Mouse (Mus musculus): ENCODE measurements around the gene Pcsk5. TPM values are rescaled to one million over a fixed set of nuclear protein-coding genes. Genes with fewer than 3 reads are reported as not detected.

Gene Pcsk5
- polyA plus RNA-seq, 1 experiment from 2014 or later: 7.9 TPM

- H3K9ac ChIP-seq (replicated peaks; ENCODE audit: low read length): no peak overlapping the region
These were observed 187.5 kb downstream of the Pcsk5 start for GRCm38 (mm10) chr19:17649967-17650366.

GRCm38 (mm10) chr19:17643128-17643797 is 194.2 kb downstream of the Pcsk5 start:
- ATAC-seq (ENCODE audit: low FRiP score, low TSS enrichment) (no peak; the same call in 1 of the 2 replicates), DNase-seq (peak; percentile 40)
- Histone ChIP-seq H3K4me1 (ENCODE audit: control insufficient read depth, insufficient read depth, low read length) (no peaks in the 10 kb centered on the region), H3K4me3 (replicated peaks; ENCODE audit: low read depth, low read length) (no peak overlapping the region), H3K9ac (replicated peaks; ENCODE audit: low read length) (no peak overlapping the region), H3K36me3 (ENCODE audit: control insufficient read depth, insufficient read depth, low read length) (no peaks in the 10 kb centered on the region), H3K4me2 (ENCODE audit: low read length) (no peak overlapping the region), H3K9me3 (ENCODE audit: control insufficient read depth, low read length) (no peaks in the 10 kb centered on the region), H3K27ac (replicated peaks; ENCODE audit: low read depth, low read length) (no peak overlapping the region), H3K27me3 (ENCODE audit: control insufficient read depth, insufficient read depth, low read length) (no peaks in the 10 kb centered on the region)
- whole genome bisulfite sequencing: 57% methylated on average over 3 of the region's 3 CpGs

More at GRCm38 (mm10) chr19:17649967-17650366, 187.5 kb downstream of the Pcsk5 start:
- Histone ChIP-seq H3K27me3 (ENCODE audit: control insufficient read depth, insufficient read depth, low read length) (no peaks in the 10 kb centered on the region), H3K9me3 (ENCODE audit: control insufficient read depth, low read length) (no peaks in the 10 kb centered on the region), H3K4me1 (ENCODE audit: control insufficient read depth, insufficient read depth, low read length) (no peaks in the 10 kb centered on the region), H3K36me3 (ENCODE audit: control insufficient read depth, insufficient read depth, low read length) (no peaks in the 10 kb centered on the region), H3K4me3 (replicated peaks; ENCODE audit: low read depth, low read length) (no peak overlapping the region), H3K27ac (replicated peaks; ENCODE audit: low read depth, low read length) (no peak overlapping the region), H3K4me2 (ENCODE audit: low read length) (no peak overlapping the region)
- DNase-seq: no peak
- ATAC-seq (ENCODE audit: low FRiP score, low TSS enrichment): no peak
- 92% methylated on average over 3 of the region's 3 CpGs for WGBS

- no peak for DNase-seq
- no peak overlapping the region for H3K27ac ChIP-seq (replicated peaks; ENCODE audit: low read depth, low read length)
- WGBS: 89% methylated on average over 6 of the region's 6 CpGs
- H3K4me2 ChIP-seq (ENCODE audit: low read length): no peak overlapping the region
- H3K4me3 ChIP-seq (replicated peaks; ENCODE audit: low read depth, low read length): no peak overlapping the region
- H3K9me3 ChIP-seq (ENCODE audit: control insufficient read depth, low read length): no peaks in the 10 kb centered on the region
- H3K9ac ChIP-seq (replicated peaks; ENCODE audit: low read length): no peak overlapping the region
- ATAC-seq (ENCODE audit: low FRiP score, low TSS enrichment): no peak
- H3K27me3 ChIP-seq (ENCODE audit: control insufficient read depth, insufficient read depth, low read length): no peaks in the 10 kb centered on the region
- H3K4me1 ChIP-seq (ENCODE audit: control insufficient read depth, insufficient read depth, low read length): no peaks in the 10 kb centered on the region
- no peaks in the 10 kb centered on the region for H3K36me3 ChIP-seq (ENCODE audit: control insufficient read depth, insufficient read depth, low read length)
These were observed 201.4 kb downstream of the Pcsk5 start for GRCm38 (mm10) chr19:17635984-17636383.

GRCm38 (mm10) chr19:17615646-17616045 is 221.8 kb downstream of the Pcsk5 start:
- Histone ChIP-seq H3K27me3 (ENCODE audit: control insufficient read depth, insufficient read depth, low read length) (no peaks in the 10 kb centered on the region), H3K36me3 (ENCODE audit: control insufficient read depth, insufficient read depth, low read length) (no peaks in the 10 kb centered on the region), H3K27ac (replicated peaks; ENCODE audit: low read depth, low read length) (no peak overlapping the region), H3K4me2 (ENCODE audit: low read length) (no peak overlapping the region), H3K9me3 (ENCODE audit: control insufficient read depth, low read length) (no peaks in the 10 kb centered on the region), H3K9ac (replicated peaks; ENCODE audit: low read length) (no peak overlapping the region), H3K4me3 (replicated peaks; ENCODE audit: low read depth, low read length) (no peak overlapping the region), H3K4me1 (ENCODE audit: control insufficient read depth, insufficient read depth, low read length) (no peaks in the 10 kb centered on the region)
- ATAC-seq (ENCODE audit: low FRiP score, low TSS enrichment): no peak
- DNase-seq: no peak
- WGBS: 83% methylated on average over 4 of the region's 4 CpGs

- no peaks in the 10 kb centered on the region for H3K27me3 ChIP-seq (ENCODE audit: control insufficient read depth, insufficient read depth, low read length)
- no peak overlapping the region for H3K27ac ChIP-seq (replicated peaks; ENCODE audit: low read depth, low read length)
- H3K4me2 ChIP-seq (ENCODE audit: low read length): no peak overlapping the region
- no peak overlapping the region for H3K9ac ChIP-seq (replicated peaks; ENCODE audit: low read length)
- DNase-seq (no peak), ATAC-seq (ENCODE audit: low FRiP score, low TSS enrichment) (no peak)
- H3K4me3 ChIP-seq (replicated peaks; ENCODE audit: low read depth, low read length): no peak overlapping the region
- H3K4me1 ChIP-seq (ENCODE audit: control insufficient read depth, insufficient read depth, low read length): no peaks in the 10 kb centered on the region
- H3K36me3 ChIP-seq (ENCODE audit: control insufficient read depth, insufficient read depth, low read length): no peaks in the 10 kb centered on the region
- no peaks in the 10 kb centered on the region for H3K9me3 ChIP-seq (ENCODE audit: control insufficient read depth, low read length)
- whole genome bisulfite sequencing: 68% methylated on average over 1 of the region's 1 CpGs
These were observed 230.9 kb downstream of the Pcsk5 start for GRCm38 (mm10) chr19:17606510-17606909.

GRCm38 (mm10) chr19:17606093-17606492 is 231.3 kb downstream of the Pcsk5 start:
- Histone ChIP-seq H3K4me3 (replicated peaks; ENCODE audit: low read depth, low read length) (no peak overlapping the region), H3K4me1 (ENCODE audit: control insufficient read depth, insufficient read depth, low read length) (no peaks in the 10 kb centered on the region), H3K9ac (replicated peaks; ENCODE audit: low read length) (no peak overlapping the region), H3K9me3 (ENCODE audit: control insufficient read depth, low read length) (no peaks in the 10 kb centered on the region), H3K36me3 (ENCODE audit: control insufficient read depth, insufficient read depth, low read length) (no peaks in the 10 kb centered on the region), H3K27me3 (ENCODE audit: control insufficient read depth, insufficient read depth, low read length) (no peaks in the 10 kb centered on the region), H3K4me2 (ENCODE audit: low read length) (no peak overlapping the region), H3K27ac (replicated peaks; ENCODE audit: low read depth, low read length) (no peak overlapping the region)
- no peak for ATAC-seq (ENCODE audit: low FRiP score, low TSS enrichment)
- no peak for DNase-seq
- 90% methylated on average over 2 of the region's 2 CpGs for WGBS

- WGBS: 77% methylated on average over 3 of the region's 3 CpGs
- Histone ChIP-seq H3K4me2 (ENCODE audit: low read length) (no peak overlapping the region), H3K9ac (replicated peaks; ENCODE audit: low read length) (no peak overlapping the region), H3K27me3 (ENCODE audit: control insufficient read depth, insufficient read depth, low read length) (no peaks in the 10 kb centered on the region), H3K36me3 (ENCODE audit: control insufficient read depth, insufficient read depth, low read length) (no peaks in the 10 kb centered on the region), H3K4me1 (ENCODE audit: control insufficient read depth, insufficient read depth, low read length) (no peaks in the 10 kb centered on the region), H3K27ac (replicated peaks; ENCODE audit: low read depth, low read length) (no peak overlapping the region), H3K9me3 (ENCODE audit: control insufficient read depth, low read length) (no peaks in the 10 kb centered on the region), H3K4me3 (replicated peaks; ENCODE audit: low read depth, low read length) (no peak overlapping the region)
- no peak for ATAC-seq (ENCODE audit: low FRiP score, low TSS enrichment)
- DNase-seq: no peak
These were observed 234.1 kb downstream of the Pcsk5 start for GRCm38 (mm10) chr19:17603322-17603721.

GRCm38 (mm10) chr19:17600347-17600746 is 237.1 kb downstream of the Pcsk5 start:
- Histone ChIP-seq H3K36me3 (ENCODE audit: control insufficient read depth, insufficient read depth, low read length) (no peaks in the 10 kb centered on the region), H3K9ac (replicated peaks; ENCODE audit: low read length) (no peak overlapping the region), H3K27ac (replicated peaks; ENCODE audit: low read depth, low read length) (0 out of 2 replicates have a peak overlapping the region, but pooled peaks have one; percentile 26), H3K4me1 (ENCODE audit: control insufficient read depth, insufficient read depth, low read length) (no peaks in the 10 kb centered on the region), H3K9me3 (ENCODE audit: control insufficient read depth, low read length) (no peaks in the 10 kb centered on the region), H3K27me3 (ENCODE audit: control insufficient read depth, insufficient read depth, low read length) (no peaks in the 10 kb centered on the region), H3K4me2 (ENCODE audit: low read length) (no peak overlapping the region), H3K4me3 (replicated peaks; ENCODE audit: low read depth, low read length) (no peak overlapping the region)
- WGBS: 70% methylated on average over 2 of the region's 2 CpGs
- ATAC-seq (ENCODE audit: low FRiP score, low TSS enrichment): no peak
- no peak for DNase-seq

- Histone ChIP-seq H3K9me3 (ENCODE audit: control insufficient read depth, low read length) (no peaks in the 10 kb centered on the region), H3K4me2 (ENCODE audit: low read length) (no peak overlapping the region), H3K27ac (replicated peaks; ENCODE audit: low read depth, low read length) (no peak overlapping the region), H3K4me1 (ENCODE audit: control insufficient read depth, insufficient read depth, low read length) (no peaks in the 10 kb centered on the region), H3K9ac (replicated peaks; ENCODE audit: low read length) (no peak overlapping the region), H3K27me3 (ENCODE audit: control insufficient read depth, insufficient read depth, low read length) (no peaks in the 10 kb centered on the region), H3K4me3 (replicated peaks; ENCODE audit: low read depth, low read length) (no peak overlapping the region), H3K36me3 (ENCODE audit: control insufficient read depth, insufficient read depth, low read length) (no peaks in the 10 kb centered on the region)
- DNase-seq: no peak
- WGBS: 43% methylated on average over 1 of the region's 1 CpGs
- no peak for ATAC-seq (ENCODE audit: low FRiP score, low TSS enrichment)
These were observed 244.6 kb downstream of the Pcsk5 start for GRCm38 (mm10) chr19:17592790-17593189.
